Mouse (Mus musculus): ENCODE results near the gene Zcchc7.
"Not testable (repeated sequence)": the region's sequence is repeated elsewhere in the genome, so short reads cannot be mapped to it uniquely, and the experiment has no call there.

Zcchc7 gene

GRCm38 (mm10) chr4:44757131-44757530 lies 1.5 kb downstream of the Zcchc7 start:
- DNase-seq (ENCODE audit: low read depth, low spot score), result not testable (repeated sequence)

DNA sequence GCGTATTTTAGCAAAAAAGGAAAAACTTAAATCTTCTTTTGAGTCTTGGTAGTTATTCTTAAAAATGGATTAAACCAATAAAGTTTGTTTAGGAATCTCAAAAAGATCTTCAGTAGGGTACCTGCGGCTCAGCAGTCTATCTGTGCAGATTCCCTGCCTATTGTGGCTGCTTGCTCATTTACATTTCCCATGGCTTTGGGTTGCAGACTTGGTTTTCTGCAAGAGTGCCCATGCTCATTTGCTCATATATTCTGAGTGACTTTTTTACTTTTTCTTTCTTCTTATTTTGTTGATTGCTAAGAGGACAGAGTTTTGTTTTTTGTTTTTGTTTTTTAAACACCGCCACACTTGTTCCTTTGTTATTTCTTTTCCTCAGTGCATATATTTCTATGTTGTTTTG lies 19.2 kb downstream of the Zcchc7 start:
- DNase-seq (ENCODE audit: low read depth, low spot score), result no peak

DNA sequence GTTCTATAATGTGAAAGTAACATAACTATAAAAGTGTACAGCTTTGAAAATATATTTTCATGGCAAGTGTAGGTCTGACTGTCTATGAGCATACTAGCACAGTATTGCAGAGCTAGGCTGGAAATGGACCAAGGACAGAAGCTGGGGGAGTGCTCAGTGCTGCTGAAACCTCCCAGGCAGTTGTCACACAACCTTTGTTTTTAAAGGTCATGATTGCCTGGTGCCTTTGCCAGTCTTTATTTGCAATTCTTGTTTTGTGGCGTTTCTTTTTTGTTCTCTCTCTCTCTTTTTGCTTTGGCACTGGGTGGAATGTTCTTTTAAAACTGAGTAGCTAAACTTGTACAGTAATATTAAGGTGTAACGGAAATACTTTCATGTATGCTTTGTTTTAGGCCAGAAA lies 21.0 kb downstream of the Zcchc7 start:
- DNase-seq (ENCODE audit: low read depth, low spot score), result peak; percentile 20

- no peak for DNase-seq (ENCODE audit: low read depth, low spot score)
Measured at GRCm38 (mm10) chr4:44777101-44777500, 21.4 kb downstream of the Zcchc7 start.

- no peak for DNase-seq (ENCODE audit: low read depth, low spot score)
Measured at GRCm38 (mm10) chr4:44777711-44778110, 22.0 kb downstream of the Zcchc7 start.

DNA sequence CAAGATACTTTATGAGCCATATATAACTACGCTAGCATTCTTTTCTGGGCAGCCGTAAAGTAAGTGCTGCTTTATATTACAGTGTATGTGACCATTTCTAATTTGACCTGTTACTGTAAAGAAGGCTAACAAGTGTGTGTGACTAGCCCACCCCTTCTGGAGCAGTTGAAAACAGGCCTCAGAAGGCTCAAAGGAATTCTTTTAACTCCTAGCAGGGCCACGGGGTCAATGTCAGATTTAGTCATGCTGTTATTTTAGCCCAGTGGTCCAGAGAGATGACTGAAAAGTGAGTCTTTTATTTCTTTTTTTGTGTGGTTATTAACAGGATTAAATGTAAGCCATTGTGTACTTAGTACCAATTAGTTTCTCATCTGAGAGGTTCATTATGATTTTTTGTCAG lies 22.6 kb downstream of the Zcchc7 start:
- no peak for DNase-seq (ENCODE audit: low read depth, low spot score)

DNA sequence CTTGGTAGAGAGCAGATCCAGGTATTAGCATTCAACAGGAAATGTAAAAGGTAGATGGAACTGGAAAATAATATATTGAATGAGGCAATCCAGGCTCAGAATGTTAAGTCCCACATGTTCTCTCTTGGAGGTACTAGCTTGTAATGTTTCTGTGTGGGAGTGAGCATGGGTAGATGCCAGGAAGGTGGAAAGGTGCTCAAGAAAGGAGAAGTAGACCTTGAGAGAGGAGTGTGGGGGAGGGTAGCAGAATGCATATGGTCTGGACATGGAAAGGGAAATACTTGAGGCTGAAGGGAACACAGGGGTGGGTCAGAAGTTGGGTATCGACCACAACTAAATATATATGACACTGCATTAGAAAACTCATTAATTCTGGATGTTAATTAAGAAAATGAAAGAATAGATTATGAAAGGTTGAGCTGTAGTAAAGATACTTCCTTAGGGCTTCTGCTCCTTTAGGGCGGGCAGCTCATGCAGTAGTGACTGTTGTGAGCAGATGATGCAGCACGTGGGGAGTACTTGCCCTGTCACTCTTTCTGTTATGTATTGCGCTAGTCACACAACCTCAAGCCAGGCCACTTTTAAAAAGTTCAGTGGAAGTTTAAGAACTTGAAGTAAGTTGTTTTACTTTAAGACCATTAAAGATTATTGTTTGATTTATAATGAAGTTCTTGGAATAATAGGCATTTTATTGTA lies 24.9 kb downstream of the Zcchc7 start:
- DNase-seq (ENCODE audit: low read depth, low spot score), result no peak

DNA sequence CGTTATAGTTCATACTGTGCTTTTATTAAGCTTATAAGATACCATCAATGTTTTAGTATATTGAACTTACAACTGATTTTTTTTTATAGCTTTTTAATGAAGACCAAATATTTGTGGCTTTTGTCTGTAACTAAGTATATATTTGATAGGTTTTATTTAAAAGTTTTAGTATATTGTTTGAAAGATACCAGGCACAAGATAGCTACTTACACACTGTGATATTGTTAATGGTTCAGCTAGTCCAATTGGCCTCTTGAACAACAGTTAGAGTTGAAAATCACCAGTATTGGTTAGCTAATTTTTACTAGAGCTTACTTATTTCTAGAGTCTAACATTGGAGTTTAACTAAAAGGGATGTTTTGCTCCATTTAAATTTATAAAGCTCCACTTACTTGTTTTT lies 25.8 kb downstream of the Zcchc7 start:
- no peak for DNase-seq (ENCODE audit: low read depth, low spot score)

GRCm38 (mm10) chr4:44783566-44784292 lies 28.1 kb downstream of the Zcchc7 start:
- no peak for DNase-seq (ENCODE audit: low read depth, low spot score)

GRCm38 (mm10) chr4:44812855-44813254 lies 57.2 kb downstream of the Zcchc7 start:
- no peak for DNase-seq (ENCODE audit: low read depth, low spot score)

- DNase-seq (ENCODE audit: low read depth, low spot score), result no peak
Measured at GRCm38 (mm10) chr4:44813770-44814169, 58.1 kb downstream of the Zcchc7 start.

DNA sequence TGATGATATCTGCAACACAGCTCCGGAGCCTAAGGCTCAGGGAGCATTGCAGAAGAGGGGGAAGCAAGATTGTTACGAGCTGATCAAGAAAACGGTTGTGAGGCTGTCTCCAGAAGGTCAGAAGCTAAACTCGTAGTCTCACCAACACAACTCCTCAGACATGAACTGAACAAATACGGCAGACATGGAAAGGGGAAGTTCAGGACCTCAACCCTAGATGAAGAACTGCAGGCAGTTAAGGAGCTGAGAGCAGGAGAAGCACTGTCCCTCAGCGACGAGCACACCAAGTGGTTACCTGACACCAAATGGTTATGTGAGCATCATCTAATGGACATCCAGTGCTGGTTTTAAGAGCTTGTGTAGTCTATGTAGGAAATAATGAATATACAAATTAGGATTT lies 60.9 kb downstream of the Zcchc7 start:
- DNase-seq (ENCODE audit: low read depth, low spot score), result no peak

GRCm38 (mm10) chr4:44830609-44831008 lies 74.9 kb downstream of the Zcchc7 start:
- no peak for DNase-seq (ENCODE audit: low read depth, low spot score)

GRCm38 (mm10) chr4:44851835-44852251 lies 96.2 kb downstream of the Zcchc7 start:
- peak; percentile 67 for DNase-seq (ENCODE audit: low read depth, low spot score)

DNA sequence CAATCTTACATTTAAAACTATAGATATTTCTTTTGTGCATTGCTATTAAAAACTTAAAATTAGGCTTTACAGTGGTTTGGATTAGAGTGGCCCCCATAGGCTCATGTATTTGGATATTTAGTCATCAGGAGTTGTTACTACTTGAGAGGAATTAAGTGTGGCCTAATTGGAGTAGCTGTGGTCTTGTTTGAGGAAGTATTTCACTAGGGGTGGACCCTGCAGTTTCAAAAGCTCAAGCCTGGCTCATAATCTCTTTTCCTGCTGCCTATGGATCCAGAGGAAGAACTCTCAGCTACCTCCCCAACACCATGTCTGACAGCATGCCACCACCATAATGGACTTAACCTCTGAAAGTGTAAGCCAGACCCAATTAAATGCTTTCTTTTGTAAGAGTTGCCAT lies 115.9 kb downstream of the Zcchc7 start:
- DNase-seq (ENCODE audit: low read depth, low spot score), result no peak

GRCm38 (mm10) chr4:44872048-44872447 lies 116.4 kb downstream of the Zcchc7 start:
- no peak for DNase-seq (ENCODE audit: low read depth, low spot score)

GRCm38 (mm10) chr4:44880065-44880623 lies 124.5 kb downstream of the Zcchc7 start:
- DNase-seq (ENCODE audit: low read depth, low spot score), result no peak

DNA sequence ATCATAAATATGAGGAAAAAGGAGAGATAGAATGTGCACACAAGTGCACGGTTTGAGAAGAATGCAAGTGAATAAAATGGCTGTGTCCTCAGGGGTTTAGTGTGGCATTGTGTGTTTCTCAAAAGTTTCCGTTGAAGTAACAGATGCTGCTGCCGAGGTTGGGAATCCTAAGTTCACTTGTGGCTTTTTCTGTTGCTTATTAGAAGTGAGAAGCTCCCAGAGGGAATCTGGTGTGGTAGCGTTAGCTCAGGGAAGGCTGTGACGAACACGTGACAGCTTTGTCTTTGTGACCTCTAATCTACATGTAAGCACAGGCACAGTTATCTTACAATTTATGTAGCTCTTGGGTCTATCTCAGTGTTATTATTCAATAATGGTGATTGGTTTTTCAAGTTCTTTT lies 130.5 kb downstream of the Zcchc7 start:
- no peak for DNase-seq (ENCODE audit: low read depth, low spot score)

DNA sequence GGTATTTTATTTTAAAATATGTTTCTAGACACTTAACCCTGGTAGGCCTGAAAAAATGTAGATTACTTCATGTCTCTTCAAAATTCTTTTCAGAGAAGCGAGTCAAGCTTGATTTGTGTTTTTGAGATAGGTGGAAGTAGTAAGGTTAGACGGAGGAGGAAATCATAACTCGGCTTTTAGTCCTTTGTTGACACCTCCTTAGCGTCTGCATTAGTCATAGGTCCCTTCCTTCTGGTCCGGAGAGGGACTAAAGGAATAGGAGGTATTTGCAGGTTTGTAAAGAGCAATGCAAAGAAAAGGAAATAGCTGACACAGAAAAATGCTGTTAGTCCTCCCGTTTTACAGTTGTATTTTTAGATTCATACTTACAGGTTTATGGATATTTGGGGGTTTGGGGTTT lies 135.7 kb downstream of the Zcchc7 start:
- DNase-seq (ENCODE audit: low read depth, low spot score), result no peak

- peak; percentile 27 for DNase-seq (ENCODE audit: low read depth, low spot score)
Measured at GRCm38 (mm10) chr4:44905651-44906271, 150.1 kb downstream of the Zcchc7 start.

DNA sequence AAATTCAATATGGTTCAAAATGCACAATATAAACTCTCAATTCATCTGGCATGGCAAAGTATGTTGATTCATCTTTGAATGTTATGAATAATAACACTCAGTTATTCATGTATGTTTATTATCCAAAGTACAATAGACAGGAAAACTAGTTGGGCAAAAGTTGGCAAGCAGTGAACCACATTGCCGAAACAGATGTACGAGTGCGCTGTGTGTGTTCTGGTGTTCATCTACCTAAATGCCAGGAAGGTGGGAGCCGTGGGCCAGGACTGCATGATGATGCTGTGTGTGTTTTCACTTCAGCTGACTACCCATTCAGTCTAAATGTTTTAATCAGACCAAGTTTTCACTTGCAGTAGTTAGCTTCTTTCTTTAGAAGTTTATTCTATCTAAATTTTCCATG lies 150.7 kb downstream of the Zcchc7 start:
- DNase-seq (ENCODE audit: low read depth, low spot score), result no peak

- DNase-seq (ENCODE audit: low read depth, low spot score), result no peak
Measured at GRCm38 (mm10) chr4:44910065-44910464, 154.4 kb downstream of the Zcchc7 start.

GRCm38 (mm10) chr4:44910857-44911256 lies 155.2 kb downstream of the Zcchc7 start:
- DNase-seq (ENCODE audit: low read depth, low spot score), result no peak
